Mouse (Mus musculus): ENCODE measurements around the gene Myom1. TPM values are rescaled to one million over a fixed set of nuclear protein-coding genes. Genes with fewer than 3 reads are reported as not detected.

Gene Myom1
- polyA plus RNA-seq, 1 experiment, result 18.6 TPM

DNA sequence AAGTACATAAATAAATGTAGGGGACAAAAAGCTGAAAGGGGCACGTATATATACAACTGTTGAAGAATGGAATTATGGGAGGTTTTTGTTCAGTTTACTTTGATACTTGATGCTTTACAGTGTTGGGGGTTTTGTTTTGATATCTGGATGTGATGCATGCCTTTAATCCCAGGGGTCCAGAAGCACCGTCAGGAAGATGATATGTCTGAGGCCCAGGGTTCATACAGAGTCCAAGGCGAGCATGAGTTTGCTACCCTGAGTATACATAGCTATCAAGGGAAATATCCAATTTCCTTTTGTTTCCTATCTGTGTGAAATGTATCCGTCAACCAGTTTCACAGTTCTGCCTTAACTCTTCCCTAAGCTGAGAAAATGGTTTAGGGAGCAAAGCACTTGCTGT is 150.9 kb downstream of the Myom1 start:
- no peak overlapping the region for H3K4me3 ChIP-seq (replicated peaks; ENCODE audit: extremely low read depth, low read depth, low read length)
- no peak for DNase-seq

DNA sequence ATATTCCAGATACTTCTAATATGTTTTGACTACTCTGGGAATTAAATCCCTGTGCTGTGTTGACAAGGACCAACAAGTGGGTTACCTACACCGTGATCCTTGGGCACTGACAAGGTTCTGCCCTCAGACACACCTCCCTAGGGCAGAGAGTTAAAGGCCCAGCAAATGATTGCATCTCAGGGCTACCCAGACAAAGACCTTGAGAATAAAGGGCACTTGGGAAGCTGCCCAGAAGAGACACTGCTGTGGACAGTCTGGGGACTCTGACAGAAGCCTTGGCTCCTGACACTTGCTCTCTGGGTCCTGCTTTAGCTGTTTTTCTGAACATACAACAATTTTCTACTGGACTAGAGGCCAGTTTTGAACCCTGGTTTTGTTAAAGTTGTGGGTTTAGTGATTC is 152.8 kb downstream of the Myom1 start:
- TF ChIP-seq POLR2A (IDR thresholded peaks at IDR 0.05; ENCODE audit: borderline replicate concordance, extremely low read depth, low read depth, low read length) (no peak), CTCF (IDR thresholded peaks at IDR 0.05; ENCODE audit: insufficient read depth, low read length) (no peak)
- DNase-seq, result no peak
- 65% methylated on average over 1 of the region's 1 CpGs for whole genome bisulfite sequencing
- Histone ChIP-seq H3K4me3 (replicated peaks; ENCODE audit: extremely low read depth, low read depth, low read length) (no peak overlapping the region), H3K4me1 (ENCODE audit: control insufficient read depth, insufficient read depth, low read length) (peaks cover 4% of the 10 kb centered on the region; the same call in 1 of the 2 replicates)

More for the DNA sequence above, 150.9 kb downstream of the Myom1 start:
- TF ChIP-seq CTCF (IDR thresholded peaks at IDR 0.05; ENCODE audit: insufficient read depth, low read length) (no peak), POLR2A (IDR thresholded peaks at IDR 0.05; ENCODE audit: borderline replicate concordance, extremely low read depth, low read depth, low read length) (no peak)
- WGBS, result 66% methylated on average over 4 of the region's 4 CpGs
- peaks cover 4% of the 10 kb centered on the region; the same call in 1 of the 2 replicates for H3K4me1 ChIP-seq (ENCODE audit: control insufficient read depth, insufficient read depth, low read length)

DNA sequence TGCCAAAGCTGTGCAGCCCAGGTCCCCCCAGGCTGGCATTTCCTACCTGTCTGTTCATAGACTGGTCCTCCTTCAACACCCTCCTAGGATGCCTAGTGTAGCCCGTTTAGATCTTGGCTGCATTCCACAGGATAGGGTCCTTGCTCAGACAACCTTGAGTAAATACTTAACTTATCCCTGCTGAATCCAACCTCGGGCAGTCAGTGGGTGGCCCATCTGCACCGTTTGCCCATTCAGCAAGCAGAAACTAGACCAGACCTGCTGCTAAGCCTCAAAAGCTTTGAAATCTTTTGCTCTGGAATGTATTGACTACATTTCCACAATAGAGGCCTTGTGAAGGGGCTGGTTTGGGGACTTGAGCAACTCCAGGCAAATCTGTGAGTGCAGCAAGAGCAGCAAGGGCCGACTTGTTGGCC is 156.7 kb downstream of the Myom1 start:
- H3K4me3 ChIP-seq (replicated peaks; ENCODE audit: extremely low read depth, low read depth, low read length), result no peak overlapping the region
- no peak for TF ChIP-seq POLR2A (IDR thresholded peaks at IDR 0.05; ENCODE audit: borderline replicate concordance, extremely low read depth, low read depth, low read length)
- TF ChIP-seq CTCF (IDR thresholded peaks at IDR 0.05; ENCODE audit: insufficient read depth, low read length), result no peak
- no peak for DNase-seq
- no peaks in the 10 kb centered on the region for H3K4me1 ChIP-seq (ENCODE audit: control insufficient read depth, insufficient read depth, low read length)
- WGBS, result 36% methylated on average over 4 of the region's 4 CpGs

DNA sequence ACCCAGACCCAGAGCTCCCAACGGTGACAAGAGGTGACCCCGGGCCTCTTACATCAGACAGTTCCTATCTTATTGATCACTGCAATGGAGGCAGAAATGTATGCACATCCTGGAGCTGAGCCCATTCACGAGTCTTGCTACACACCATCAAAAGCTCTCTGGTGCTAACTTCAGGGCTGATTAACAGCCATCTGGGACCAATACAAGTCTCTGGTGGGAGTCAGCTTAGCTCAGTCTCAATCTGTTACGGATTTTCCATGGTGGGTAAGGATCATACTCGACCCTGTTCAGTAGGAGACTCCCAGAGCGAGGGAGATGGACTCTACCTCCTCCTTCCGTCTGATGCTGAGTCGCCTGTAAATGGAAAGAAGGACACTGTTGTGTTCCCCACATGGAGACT is 157.3 kb downstream of the Myom1 start:
- no peak for TF ChIP-seq POLR2A (IDR thresholded peaks at IDR 0.05; ENCODE audit: borderline replicate concordance, extremely low read depth, low read depth, low read length)
- TF ChIP-seq CTCF (IDR thresholded peaks at IDR 0.05; ENCODE audit: insufficient read depth, low read length), result no peak

DNA sequence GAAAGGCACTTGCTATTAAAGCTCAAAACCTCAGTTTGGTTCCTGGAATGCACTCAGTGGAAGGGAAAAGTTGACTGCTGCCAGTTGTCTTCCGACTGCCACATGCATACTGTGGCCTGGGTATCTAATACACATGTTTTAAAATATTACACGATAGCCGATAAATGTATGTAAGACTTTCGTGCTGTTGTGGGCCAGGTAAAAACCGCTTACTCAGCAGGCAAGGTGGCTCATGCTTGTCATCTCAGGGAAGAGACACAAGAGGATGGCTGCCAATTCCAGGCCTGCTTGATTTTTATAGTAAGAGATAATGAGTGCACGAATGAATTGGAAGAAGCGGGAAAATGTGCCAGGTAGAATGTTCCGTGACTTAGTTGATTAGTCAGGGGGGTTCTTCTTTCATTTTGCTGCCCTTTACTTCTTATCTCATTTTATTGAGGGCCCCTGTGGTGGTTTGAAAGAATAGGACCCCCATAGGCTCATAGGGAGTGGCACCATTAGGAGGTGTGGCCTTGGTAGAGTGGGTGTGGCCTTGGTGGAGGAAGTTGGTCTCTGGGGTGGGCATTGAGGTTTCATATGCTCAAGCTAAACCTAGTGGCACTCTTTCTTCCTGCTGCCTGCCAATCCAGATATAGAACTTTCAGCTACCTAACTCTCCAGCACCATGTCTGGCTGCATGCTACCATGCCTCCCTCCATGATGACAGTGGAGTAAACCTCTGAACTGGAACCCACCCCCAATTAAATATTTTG is 158.0 kb downstream of the Myom1 start:
- H3K4me1 ChIP-seq (ENCODE audit: control insufficient read depth, insufficient read depth, low read length), result peaks cover 3% of the 10 kb centered on the region; the same call in 1 of the 2 replicates
- no peak for DNase-seq
- H3K4me3 ChIP-seq (replicated peaks; ENCODE audit: extremely low read depth, low read depth, low read length), result no peak overlapping the region
- no peak for TF ChIP-seq POLR2A (IDR thresholded peaks at IDR 0.05; ENCODE audit: borderline replicate concordance, extremely low read depth, low read depth, low read length)
- TF ChIP-seq CTCF (IDR thresholded peaks at IDR 0.05; ENCODE audit: insufficient read depth, low read length), result no peak
- 89% methylated on average over 8 of the region's 8 CpGs for WGBS

More for the DNA sequence above, 157.3 kb downstream of the Myom1 start:
- WGBS, result 73% methylated on average over 8 of the region's 8 CpGs
- Histone ChIP-seq H3K4me1 (ENCODE audit: control insufficient read depth, insufficient read depth, low read length) (no peaks in the 10 kb centered on the region), H3K4me3 (replicated peaks; ENCODE audit: extremely low read depth, low read depth, low read length) (no peak overlapping the region)
- DNase-seq, result no peak

DNA sequence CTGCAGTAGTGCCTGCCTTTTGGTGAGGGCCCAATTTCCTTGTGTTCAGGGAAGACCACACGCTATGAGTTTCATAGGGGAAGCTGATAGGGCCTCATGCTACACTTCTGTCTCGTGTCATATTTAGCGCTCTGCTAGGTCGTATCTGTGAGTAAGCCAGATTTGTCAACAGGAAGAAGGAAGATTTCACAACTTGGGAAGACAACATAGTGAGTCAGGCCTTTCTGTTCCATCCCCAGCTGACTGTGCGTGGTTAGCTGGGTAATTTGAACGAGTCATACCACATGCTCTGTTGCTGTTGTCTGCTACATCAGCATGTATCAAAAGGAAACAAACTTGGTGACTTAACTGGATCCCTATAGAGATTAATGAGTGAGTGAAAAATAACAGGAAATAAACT is 162.6 kb downstream of the Myom1 start:
- 44% methylated on average over 6 of the region's 6 CpGs for WGBS
- peaks cover 9% of the 10 kb centered on the region for H3K4me1 ChIP-seq (ENCODE audit: control insufficient read depth, insufficient read depth, low read length)
- no peak for DNase-seq
- no peak overlapping the region for H3K4me3 ChIP-seq (replicated peaks; ENCODE audit: extremely low read depth, low read depth, low read length)
- TF ChIP-seq CTCF (IDR thresholded peaks at IDR 0.05; ENCODE audit: insufficient read depth, low read length) (no peak), POLR2A (IDR thresholded peaks at IDR 0.05; ENCODE audit: borderline replicate concordance, extremely low read depth, low read depth, low read length) (no peak)

DNA sequence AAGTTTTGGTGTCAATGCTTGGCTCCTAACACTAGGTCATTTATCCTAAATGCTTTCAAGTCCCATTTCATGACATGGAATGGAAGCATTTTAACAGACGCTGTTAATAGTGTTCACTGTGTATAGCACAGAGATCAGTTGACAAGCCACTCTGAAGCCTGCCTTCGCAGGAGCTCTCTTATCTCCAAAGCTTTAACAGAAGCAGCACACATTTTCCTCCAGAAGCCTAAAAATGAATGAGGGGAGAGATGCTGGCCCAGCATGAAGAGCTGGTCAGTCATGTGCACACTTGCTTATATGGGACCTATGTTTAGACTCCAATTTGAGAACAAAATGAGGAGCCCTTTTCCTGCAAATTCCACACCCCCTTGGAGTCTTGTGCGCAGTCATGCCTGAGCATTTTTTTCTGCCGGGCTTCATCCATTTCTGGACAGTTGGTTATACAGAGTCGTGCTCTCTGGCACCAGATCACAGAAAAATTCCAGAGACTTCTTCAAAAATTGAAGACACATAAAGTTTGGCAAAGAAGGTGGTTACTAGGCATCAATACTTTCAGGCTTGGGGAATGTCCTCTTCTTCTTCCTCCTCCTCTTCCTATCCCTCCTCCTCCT is 165.9 kb downstream of the Myom1 start:
- no peak overlapping the region for H3K4me3 ChIP-seq (replicated peaks; ENCODE audit: extremely low read depth, low read depth, low read length)
- WGBS, result 59% methylated on average over 5 of the region's 5 CpGs
- H3K4me1 ChIP-seq (ENCODE audit: control insufficient read depth, insufficient read depth, low read length), result peaks cover 9% of the 10 kb centered on the region
- no peak for DNase-seq
- TF ChIP-seq POLR2A (IDR thresholded peaks at IDR 0.05; ENCODE audit: borderline replicate concordance, extremely low read depth, low read depth, low read length), result no peak
- no peak for TF ChIP-seq CTCF (IDR thresholded peaks at IDR 0.05; ENCODE audit: insufficient read depth, low read length)

DNA sequence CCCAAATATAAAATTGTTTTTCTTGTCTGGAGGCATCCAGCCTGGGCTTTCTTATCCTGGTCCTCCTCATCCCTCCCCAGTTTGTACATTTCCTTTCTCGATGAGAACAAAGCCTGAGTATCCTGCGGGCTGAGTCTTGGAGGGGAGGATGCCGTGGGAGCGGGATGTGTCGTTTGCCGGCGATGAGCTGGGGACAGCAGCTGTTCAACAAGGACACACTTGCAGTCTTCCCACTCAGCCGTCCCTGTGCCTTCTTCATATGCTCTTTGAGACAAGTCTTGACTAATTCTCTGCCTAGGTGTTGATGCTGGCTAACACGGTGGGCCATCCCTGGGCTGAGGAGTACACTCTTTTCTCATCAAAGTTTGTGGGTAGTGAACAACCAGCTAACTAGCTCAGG is 166.4 kb downstream of the Myom1 start:
- WGBS, result 32% methylated on average over 9 of the region's 9 CpGs
- Histone ChIP-seq H3K4me1 (ENCODE audit: control insufficient read depth, insufficient read depth, low read length) (peaks cover 9% of the 10 kb centered on the region), H3K4me3 (replicated peaks; ENCODE audit: extremely low read depth, low read depth, low read length) (no peak overlapping the region)
- TF ChIP-seq CTCF (IDR thresholded peaks at IDR 0.05; ENCODE audit: insufficient read depth, low read length) (no peak), POLR2A (IDR thresholded peaks at IDR 0.05; ENCODE audit: borderline replicate concordance, extremely low read depth, low read depth, low read length) (no peak)
- DNase-seq, result no peak

DNA sequence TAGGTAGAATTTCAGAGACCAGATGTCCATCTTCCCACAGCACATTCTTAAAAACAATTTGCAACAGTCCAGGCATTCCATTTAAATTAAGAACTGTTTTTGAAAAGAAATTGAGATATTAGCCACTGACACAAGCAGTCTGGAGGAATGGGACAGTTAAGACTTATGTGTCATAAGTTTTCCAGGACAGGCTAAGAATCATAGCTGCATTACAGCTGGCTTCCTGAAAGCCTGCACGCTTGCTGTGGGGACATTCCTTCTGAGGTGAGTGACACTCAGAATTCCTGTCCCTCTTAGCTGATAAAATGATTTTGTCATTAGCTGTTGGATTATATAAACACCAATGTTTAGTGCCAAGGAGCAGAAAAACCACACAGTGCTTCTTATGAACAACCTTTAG is 167.2 kb downstream of the Myom1 start:
- Histone ChIP-seq H3K4me3 (replicated peaks; ENCODE audit: extremely low read depth, low read depth, low read length) (no peak overlapping the region), H3K4me1 (ENCODE audit: control insufficient read depth, insufficient read depth, low read length) (peaks cover 9% of the 10 kb centered on the region)
- no peak for DNase-seq
- 38% methylated on average over 1 of the region's 1 CpGs for WGBS
- no peak for TF ChIP-seq POLR2A (IDR thresholded peaks at IDR 0.05; ENCODE audit: borderline replicate concordance, extremely low read depth, low read depth, low read length)
- TF ChIP-seq CTCF (IDR thresholded peaks at IDR 0.05; ENCODE audit: insufficient read depth, low read length), result no peak

DNA sequence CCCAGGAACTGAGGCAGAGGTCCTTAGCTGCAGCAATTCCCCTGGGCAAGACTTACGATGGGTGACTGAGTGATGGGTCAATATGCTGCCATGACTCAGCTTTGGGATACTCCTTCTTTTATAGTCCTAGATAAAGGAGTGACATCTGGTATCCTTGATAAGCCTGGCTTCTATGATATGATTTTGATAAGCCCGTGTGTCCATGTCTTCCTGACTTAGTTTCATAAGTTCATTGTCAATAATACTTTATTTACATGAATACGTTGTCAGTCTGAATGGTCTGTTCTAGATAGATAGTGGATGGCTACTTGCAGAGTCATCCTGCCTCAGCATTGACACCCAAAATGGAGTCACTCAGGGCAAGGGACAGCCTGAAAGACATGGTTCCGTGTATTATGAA is 168.7 kb downstream of the Myom1 start:
- no peak for DNase-seq
- H3K4me3 ChIP-seq (replicated peaks; ENCODE audit: extremely low read depth, low read depth, low read length), result no peak overlapping the region
- peaks cover 6% of the 10 kb centered on the region for H3K4me1 ChIP-seq (ENCODE audit: control insufficient read depth, insufficient read depth, low read length)
- WGBS, result 62% methylated on average over 4 of the region's 4 CpGs
- TF ChIP-seq POLR2A (IDR thresholded peaks at IDR 0.05; ENCODE audit: borderline replicate concordance, extremely low read depth, low read depth, low read length), result no peak
- TF ChIP-seq CTCF (IDR thresholded peaks at IDR 0.05; ENCODE audit: insufficient read depth, low read length), result no peak

Other genes with a start within 250 kb of the Myom1 start
- 14.1 and 25.2 TPM in 2 replicates for gene Tgif1, start 149.1 kb upstream of the Myom1 start, polyA plus RNA-seq (2012; rRNA removed)
- 219 and 296 TPM in 2 replicates for gene Myl12a, start 245 bp downstream of the Myom1 start, polyA plus RNA-seq (2012; rRNA removed)
- gene Lpin2, start 179.9 kb downstream of the Myom1 start, polyA plus RNA-seq (2012; rRNA removed), result 51.2 and 55.8 TPM in 2 replicates